Mouse (Mus musculus) myocyte (in vitro differentiated cells): ENCODE results near the gene Gper1.

Experiments
- MYOD1 ChIP-seq, 3 experiments: IDR thresholded peaks; one replicate each; pipeline ENCODE4 v1.6.1; 2011; ENCODE audit warnings: control low read depth in 2 of 3, low read depth in 2 of 3, mild to moderate bottlenecking in 2 of 3, moderate library complexity in 1 of 3; ENCODE audit not compliant: insufficient read length in 2 of 3, control insufficient read depth in 1 of 3
- MYOG ChIP-seq, 3 experiments: IDR thresholded peaks; one replicate each; pipeline ENCODE4 v1.6.1; 2011; ENCODE audit warnings: control low read depth in 2 of 3, low read depth in 2 of 3, mild to moderate bottlenecking in 2 of 3; ENCODE audit not compliant: insufficient read length in 2 of 3, control insufficient read depth in 1 of 3, insufficient read depth in 1 of 3
- POLR2A ChIP-seq: IDR thresholded peaks from one replicate; pipeline ENCODE4 v1.6.1; 2011; ENCODE audit warnings: low read depth, mild to moderate bottlenecking, control low read depth, moderate library complexity; ENCODE audit not compliant: insufficient read length
- POLR2AphosphoS2 ChIP-seq: IDR thresholded peaks from one replicate; pipeline ENCODE4 v1.6.1; 2011; ENCODE audit warnings: low read depth, control low read depth; ENCODE audit not compliant: insufficient read length
- SRF ChIP-seq: IDR thresholded peaks from one replicate; pipeline ENCODE4 v1.6.1; 2011; ENCODE audit warnings: low read depth; ENCODE audit not compliant: control insufficient read depth, insufficient read length
- TCF12 ChIP-seq: IDR thresholded peaks from one replicate; pipeline ENCODE4 v1.6.1; 2011; ENCODE audit warnings: mild to moderate bottlenecking, control low read depth; ENCODE audit not compliant: poor library complexity, insufficient read depth, severe bottlenecking
- USF1 ChIP-seq: IDR thresholded peaks from one replicate; pipeline ENCODE4 v1.6.1; 2011; ENCODE audit warnings: low read depth, mild to moderate bottlenecking, control low read depth, moderate library complexity

- no peak for TF ChIP-seq MYOD1 (IDR thresholded peaks at IDR 0.05; ENCODE audit: control insufficient read depth in 1 of 3, insufficient read length in 2 of 3, low read depth in 2 of 3)
- no peak for TF ChIP-seq POLR2A
- no peak for TF ChIP-seq MYOG (IDR thresholded peaks at IDR 0.05; ENCODE audit: control insufficient read depth in 1 of 3, insufficient read depth in 1 of 3, insufficient read length in 2 of 3, low read depth in 2 of 3)
- no peak for TF ChIP-seq TCF12
- TF ChIP-seq POLR2AphosphoS2, result no peak
- TF ChIP-seq SRF, result no peak
- no peak for TF ChIP-seq USF1
Observed at GRCm38 (mm10) chr5:139389676-139390061, 33.3 kb upstream of the Gper1 start.
